Mouse (Mus musculus): ENCODE measurements around the gene Col2a1.

The Col2a1 gene

DNA sequence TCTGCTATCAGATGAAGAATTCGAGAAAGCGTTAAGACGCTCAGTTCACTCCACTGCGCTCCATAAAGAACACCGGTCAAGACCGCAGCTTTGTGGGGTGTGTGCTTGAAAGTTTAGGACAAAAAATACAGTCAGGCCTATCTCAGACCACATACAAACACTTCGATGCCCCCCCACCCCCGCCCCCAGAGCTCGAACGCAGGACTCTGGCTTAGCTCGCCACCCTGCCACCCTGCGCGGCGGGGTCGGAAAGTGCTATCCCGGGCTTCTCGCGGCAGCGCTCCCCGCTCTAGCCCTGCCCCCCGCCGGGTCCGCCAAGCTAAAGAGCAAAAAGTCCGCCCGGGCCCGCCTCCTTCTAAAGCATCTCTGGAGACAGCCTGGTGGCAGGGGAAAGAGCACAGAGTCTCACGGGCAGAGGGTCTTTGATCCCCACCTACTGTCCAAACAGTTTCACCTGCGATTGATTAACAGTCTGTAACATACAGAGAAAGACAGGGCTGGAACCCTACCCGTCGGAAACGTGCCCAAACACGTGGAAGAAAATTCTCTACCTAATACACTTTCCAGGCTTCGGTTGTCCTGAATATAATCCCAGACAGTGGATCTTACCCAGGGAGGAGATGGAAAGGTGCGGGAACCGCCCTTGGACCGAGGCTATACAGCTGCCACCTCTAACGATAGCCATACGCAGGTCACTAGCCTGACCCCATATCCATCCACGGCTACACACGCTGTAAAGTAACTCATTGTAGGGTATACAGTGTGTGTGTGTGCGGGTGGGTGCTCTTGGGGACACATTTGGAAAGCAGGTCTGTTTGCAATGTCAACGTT, 1.3 kb downstream of the Col2a1 start:
- DNase-seq (ENCODE audit: low spot score in 2 of 2): no peak

DNA sequence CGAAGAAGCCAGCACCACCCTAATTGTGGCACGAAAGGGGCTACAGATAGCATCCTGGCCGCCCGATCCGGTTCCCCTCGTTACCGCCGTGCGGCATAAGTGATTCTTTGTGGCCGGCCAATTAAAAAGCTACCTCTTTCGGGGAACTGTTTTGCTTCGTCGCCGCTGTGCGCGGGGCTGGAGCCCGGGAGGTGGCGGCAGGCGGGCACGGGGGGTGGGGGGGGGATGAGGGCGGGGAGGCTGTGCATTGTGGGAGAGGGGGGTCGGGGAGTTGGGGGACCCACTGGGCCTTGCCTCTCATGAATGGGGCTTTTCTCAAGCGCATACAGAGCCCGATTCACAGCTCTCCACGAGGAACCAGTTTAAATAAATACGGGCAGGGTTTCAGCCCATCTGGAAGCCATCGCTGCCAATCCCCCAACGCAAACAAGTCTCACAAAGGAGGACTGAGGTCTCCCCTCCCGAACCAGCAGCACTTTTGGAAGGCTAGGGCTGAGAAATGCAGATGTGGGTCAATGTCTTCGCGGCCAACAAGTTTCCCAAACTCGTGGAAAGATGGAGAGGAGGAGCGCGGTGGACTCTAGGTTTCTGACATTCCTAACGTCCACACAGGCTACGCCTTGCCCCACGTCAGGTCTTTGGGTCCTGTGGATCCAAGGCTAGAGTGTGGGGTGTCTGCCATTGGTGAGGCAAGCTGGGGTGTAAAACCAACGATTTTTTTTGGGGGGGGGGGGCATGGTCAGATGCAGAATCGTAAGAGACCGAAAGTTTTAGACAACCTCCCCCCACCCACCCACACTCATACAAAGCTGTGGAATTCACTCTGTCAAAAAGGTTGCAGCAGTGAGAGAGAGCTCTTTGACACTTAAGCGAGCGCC, 2.1 kb downstream of the Col2a1 start:
- DNase-seq (ENCODE audit: low spot score in 2 of 2): no peak

DNA sequence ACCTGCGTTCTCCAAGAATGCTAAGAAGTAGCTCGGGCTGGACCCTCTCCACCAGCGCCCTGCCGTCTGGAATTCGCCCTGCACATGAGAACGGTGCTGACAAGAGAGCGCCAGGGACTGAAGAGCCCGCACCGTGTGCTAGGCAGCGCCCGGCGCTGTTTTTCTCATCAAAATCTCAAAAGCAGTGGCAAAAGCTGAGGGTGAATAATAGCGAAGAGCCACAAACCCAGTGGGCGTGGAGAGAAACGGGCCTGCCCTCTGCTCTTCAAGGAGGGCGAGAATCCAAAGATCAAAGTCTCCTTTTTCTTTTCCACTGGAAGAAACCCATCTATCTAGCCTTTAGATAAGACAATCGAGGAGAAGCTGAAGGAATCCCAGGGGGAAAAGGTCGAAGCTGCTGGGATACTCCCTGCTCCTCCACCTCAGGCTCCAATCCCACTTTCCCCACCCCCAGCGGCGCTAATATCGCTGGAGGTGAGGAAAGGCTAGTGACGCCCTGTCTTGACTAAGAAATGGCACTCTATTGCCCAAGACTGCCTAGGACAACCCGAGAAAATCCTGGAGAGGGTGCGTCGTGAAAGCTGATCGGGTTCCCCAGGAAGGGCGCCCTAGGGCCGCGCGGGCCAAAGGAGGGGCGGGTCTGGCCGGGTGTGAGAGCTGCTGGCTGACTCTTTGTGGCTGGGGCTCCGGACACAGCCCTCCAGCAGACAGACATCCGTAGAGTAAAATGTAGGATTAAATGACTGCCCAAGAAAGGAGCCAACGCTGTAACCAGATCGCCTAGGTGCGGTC, 3.0 kb downstream of the Col2a1 start:
- no peak for DNase-seq (ENCODE audit: low spot score in 2 of 2)

DNA sequence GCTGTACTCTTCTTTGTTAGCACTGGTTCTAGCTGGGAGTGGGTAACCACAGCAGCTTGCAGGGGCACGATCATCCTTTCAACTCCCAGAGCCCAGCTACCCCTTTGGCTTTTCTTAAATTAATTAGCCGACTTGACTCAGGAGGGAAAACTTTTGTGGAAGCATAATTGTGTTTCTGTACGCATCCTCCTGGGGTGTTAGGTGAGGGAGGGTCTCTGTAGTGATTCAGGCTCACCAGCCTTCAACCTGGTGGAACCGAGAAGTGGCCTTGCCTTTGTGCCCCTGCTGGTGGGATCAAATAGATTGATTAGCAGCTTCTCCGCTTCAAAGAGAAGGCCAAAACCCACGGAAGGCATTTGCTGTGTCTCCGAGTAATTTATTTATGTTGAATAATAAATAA, 4.5 kb downstream of the Col2a1 start:
- DNase-seq (ENCODE audit: low spot score in 2 of 2): no peak

DNA sequence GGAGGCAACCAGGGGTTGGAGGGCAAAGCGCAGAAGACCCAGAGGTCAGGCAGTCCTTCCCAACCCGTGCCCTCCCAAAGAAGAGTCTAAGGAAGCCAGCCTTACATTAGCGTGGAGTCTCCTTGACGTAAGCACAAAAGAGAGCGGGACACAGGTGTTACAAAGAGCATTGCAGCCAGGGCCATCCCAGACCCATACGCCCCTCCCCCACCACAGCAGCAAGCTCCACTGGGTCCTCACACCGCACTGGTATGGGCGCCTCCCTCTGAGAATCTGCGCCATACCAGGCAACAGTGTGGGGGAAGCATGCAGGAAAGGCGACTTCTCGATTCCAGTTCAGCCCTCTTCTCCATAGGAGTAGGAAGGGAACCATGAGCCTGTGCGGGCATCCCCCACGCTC, 4.9 kb downstream of the Col2a1 start:
- DNase-seq (ENCODE audit: low spot score in 2 of 2): no peak

DNA sequence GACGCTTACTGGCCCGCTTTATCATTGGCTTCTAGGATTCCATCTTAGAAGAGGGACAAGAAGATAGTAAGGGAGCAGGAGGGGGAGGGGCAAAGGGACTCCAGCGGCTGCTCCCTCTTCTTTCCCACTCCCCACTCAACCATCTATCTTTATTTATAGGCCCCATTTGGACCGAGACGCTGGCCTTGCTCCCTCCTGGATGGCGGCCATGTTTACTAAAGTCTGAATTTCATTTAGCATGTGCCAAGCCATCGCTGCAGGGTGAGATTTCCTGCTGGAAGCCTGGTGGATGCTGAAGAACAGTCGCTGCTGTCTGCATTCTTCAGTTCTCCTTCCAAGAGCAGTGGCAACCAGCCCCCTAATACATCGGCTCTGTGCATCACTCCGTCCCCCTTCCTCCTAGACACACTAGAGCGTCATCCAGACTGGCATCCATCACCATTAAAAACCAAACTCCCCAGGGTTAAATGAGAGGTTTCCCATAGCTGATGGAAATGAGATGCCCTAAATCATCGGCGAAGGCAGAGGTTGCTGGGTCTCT, 7.7 kb downstream of the Col2a1 start:
- DNase-seq (ENCODE audit: low spot score in 2 of 2): no peak

DNA sequence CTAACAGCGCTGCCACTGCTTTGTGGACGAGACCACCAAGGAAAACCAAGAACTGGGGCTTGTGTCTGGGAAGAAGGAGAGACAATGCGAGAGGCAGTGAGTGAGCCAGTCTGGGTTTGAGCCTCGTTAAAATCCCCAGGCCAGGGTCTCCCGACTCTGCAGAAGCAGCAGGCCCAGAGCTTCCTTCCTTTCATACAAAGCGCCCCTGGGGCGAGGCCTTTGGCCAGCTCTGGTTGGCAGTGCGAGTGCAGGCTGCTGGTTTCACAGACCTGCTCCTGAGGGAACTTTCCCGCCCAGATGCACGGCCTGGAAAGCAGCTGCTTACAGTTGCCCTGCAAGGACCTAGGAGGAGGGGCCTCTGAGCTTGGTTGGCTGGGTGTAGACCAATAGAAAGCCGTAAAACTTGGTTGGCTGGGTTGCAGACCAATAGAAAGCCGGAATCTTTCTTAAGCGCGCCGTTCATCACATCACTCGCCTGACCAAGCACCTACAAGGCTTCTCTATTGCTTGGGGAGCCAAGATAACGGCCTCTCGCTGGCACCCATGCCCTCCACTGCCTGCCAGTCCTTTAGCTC, 11.7 kb downstream of the Col2a1 start:
- DNase-seq (ENCODE audit: low spot score in 2 of 2): peak; percentile 84 to 87

DNA sequence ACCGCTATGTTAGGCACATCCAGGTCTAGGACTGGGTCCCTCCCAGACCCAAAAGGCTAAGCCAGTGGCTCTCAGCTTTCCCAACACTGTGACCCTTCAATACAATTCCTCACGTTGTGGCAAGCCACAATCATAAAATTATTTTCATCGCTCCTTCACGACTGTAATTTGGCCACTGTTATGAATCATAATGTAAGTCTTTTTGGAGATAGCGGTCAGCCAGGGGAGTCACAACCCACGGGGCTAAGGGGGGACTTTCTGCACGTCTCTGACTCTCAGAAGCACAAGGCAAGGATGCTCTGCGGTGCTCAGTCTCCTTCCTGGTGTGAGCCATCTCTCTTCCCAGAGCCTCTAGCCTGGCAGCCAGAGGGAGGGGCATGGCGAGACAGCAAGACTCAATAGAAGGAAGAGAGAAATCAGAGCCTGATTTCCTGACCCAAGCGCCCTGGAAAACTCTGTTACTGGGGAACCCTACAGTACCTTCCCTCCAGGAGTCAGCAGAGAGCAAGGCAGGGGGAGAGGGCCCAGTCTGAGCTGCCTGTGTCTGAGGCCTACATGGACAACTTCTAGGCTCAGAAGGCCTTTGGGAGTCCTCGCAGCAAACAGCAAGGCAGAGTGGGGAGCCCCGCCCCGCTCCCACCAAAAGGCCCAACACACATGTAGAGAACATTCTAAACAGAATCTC, 12.3 kb downstream of the Col2a1 start:
- DNase-seq (ENCODE audit: low spot score in 2 of 2): no peak

DNA sequence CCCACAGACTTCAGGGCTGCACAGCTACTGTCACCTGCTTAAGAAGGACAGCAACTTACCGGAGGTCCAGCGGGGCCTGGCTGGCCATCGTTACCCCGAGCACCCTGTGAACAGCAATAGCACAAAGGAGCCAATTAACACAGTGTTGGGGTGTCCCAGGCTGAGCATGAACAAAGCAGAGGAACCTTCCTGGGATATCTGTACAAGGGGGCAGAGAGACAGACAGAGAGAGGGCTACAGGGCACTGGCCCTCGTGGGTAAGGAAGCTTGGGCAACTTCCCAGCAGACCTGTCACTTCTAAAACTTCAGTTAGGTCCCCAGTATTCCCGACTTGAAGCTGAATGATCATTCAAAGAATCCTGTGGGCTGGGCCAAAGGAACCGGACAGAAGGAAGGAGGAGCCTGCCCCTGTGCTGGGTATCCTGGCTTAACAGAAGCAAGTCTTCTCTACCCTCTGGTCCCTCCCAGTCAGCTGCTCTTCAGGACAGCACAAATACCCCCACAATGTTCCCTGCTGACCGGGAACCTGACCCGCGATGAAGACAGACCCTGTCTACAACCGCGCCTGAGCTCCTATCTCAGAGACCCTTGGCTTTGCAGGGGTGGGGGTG, 13.1 kb downstream of the Col2a1 start:
- no peak for DNase-seq (ENCODE audit: low spot score in 2 of 2)

DNA sequence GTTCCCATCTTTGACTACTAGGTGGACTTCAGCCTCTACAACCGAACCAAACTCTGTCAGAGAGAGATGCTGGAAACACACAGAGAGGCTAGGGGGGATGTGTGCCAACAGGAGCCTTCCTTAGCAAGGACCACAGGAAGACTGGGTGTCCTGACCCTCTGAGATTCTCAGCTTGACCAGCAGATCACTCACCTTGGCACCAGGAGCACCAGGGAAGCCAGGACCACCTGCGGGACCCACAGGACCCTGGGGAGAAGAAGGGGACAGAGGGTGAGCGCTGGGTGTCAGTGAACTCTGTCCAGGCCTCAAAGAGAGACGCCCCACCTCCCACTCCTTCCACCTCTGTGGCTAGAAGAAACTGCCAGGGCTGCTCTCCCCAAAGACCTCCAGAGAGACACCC, 13.8 kb downstream of the Col2a1 start:
- no peak for DNase-seq (ENCODE audit: low spot score in 2 of 2)

DNA sequence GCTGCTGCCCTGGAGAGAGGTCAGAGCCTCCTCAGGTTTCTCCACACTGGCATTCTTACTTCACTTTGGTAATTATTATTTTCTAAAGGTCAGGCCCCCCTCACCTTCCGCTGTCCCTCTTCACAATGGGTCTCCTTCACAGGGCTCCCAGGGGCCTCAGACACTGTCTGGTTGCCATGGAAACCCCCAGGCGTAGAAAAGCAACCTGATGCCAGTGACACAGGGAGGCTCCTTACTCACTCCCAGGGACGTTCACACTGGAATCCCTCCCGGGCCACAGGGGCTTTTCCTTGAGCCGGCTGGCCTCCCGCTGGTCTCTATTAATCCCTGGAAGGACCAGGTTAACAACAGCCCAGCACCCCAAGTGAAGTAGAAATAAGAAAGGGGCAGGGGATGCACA, 14.4 kb downstream of the Col2a1 start:
- DNase-seq (ENCODE audit: low spot score in 2 of 2): no peak

DNA sequence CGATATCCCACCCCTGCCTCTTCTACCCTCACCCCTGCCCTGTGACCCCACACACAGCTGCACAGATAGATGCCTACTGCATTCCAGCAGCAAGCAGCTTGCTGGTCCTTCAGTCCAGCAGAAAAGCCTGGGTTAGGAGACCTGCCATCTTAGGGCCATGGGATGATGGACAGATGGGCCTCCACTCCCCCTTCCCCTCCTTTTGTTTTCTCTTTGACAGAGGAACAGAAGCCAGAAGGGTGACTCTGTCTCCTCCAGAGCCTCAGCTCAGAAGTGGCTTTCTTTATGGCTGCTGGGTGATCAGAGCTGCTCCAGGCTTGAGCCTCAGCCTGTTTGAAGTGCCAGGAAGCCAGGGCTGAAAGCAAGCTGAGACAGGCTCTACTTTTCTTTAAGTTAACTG, 15.0 kb downstream of the Col2a1 start:
- DNase-seq (ENCODE audit: low spot score in 2 of 2): no peak

DNA sequence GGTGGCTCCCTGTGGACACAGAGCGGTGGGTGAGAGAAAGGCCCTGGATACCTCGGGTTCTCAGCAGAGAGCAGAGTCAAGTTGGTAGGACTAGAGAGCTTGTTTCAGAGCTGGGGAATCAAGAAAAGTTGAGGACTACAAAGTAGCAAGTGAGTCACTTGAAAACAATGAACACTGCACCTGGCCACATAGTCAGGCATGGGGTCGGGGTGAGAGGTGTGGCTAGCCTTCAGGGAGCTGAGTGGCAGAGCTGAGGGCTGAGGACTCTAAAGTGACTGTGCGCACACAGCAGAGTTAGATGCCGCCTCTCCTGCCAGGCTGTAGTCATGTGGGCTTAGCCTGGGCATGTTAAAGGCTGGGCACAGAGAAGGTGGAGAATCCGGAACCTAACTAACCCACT, 22.9 kb downstream of the Col2a1 start:
- no peak for DNase-seq (ENCODE audit: low spot score in 2 of 2)

DNA sequence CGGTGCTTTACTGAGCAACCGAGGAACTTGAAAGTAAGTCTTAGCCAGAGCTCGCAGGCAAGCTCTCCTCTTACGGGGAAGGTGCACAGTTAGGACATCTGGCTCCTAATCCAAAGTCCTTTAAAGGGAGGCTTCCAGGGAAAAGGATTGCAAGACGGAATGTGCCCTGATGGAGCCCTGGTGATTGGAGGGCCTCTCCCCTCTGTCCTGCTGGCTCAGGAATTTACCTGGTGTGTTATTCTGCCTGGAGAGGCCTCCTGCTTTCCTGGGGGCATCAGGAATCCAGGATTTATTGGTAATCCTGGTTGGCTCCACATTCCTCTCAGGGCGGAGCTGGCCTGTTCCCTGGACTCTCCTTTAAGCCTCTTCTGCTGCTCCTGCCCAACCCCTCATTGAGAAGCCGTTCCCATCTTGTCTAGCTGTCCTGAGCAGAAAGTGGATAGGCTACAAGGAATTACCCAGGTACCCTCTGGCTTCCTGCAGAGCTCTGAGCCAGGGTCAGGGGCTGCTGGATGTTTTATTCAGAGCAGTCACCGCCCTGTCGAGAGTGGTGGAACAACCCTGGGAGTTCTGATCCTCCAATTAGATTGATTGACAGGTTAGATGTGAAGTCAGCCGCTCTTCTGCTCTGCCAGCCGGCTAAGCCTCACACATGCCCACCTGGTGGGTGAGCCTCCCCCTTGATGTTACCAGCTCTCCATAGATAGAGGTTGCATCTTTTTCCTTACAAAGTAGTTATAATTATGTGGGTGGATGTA, 31.1 kb downstream of the Col2a1 start:
- no peak for DNase-seq (ENCODE audit: low spot score in 2 of 2)

DNA sequence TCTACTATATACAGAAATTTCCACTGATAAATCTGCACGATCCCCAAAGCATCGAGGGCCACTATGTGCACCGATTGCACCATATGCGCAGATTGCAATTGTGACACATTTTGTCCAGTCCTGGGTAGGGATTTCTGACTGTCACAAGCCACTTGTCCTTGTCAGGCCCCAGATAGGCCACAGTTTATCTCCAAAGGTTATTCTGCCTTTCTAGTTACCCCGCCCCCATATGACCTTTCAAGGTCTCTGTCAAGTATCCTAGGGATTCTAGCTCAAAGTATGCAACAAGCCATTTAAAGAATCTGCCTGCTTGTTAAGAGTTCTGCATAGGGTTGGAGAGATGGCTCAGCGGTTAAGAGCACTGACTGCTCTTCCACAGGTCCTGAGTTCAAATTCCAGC, 31.9 kb downstream of the Col2a1 start:
- no peak for DNase-seq (ENCODE audit: low spot score in 2 of 2)

DNA sequence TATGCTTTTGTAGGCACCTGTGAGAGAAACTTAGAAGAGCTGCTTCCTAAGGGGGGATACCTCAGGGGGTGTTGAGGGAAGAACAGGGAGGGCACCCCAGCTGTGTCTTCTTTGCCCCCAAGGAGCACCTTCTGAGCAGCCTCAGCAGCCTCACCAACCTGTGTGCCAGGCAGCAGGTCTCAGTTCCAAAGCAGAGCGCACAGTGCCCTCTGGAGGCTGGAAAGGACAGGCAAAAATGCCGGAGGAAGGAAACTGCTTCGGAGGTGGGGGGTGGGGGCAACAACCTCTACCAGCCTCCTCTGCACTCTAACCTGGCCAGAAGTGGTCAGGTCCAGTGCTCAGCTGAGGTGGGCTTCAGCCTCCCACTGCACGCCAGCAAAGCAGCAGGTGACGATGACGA, 34.2 kb downstream of the Col2a1 start:
- no peak for DNase-seq (ENCODE audit: low spot score in 2 of 2)

DNA sequence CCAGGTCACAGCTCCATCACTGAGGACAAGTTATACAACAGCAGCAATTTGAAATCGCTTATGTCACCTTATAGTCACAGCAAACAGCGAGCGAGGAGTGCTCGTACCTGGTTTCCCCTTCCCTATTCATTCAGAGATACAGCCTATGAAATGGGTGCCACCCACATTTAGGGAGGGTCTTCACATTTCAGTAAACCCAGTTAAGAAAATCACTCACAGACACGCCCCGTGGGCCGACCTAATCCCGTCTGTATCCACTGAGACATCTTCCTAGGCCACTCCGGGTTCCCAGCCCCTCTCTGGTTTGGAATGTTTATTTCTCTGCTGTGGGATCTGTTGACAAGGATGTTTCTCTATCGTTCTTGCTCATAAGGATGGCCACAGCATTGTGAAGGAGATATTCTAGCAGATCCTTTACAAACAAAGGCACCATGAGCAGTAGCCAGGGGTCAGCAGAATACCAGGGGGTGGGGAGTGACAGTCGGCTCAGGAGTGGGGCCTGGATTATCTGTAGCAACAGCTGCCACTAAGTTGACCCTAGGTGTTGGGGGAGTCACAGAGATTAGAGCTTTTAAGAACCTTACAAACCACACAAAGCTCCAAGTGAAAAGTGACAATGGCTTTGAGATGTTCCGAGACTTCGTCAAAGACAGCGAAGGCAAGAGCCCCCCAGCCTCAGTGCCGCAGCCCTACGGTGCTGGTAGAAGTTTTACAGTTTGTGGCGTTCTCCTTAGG, 39.0 kb downstream of the Col2a1 start:
- DNase-seq (ENCODE audit: low spot score in 2 of 2): no peak

DNA sequence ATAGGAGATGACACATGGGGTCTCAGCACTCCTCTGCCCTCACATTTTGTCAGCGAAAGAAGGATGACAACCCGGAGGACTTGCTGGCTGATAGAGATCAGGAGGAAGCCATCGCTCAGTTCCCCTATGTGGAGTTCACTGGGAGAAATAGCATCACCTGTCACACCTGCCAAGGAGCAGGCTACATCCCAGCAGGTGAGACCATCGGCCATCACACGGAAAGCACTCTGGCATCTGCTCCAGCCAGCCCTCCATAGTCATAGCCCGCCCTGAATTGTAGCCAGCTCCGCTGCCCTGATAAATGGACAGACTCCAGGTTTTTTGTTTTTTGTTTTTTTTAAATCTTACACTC, 39.7 kb downstream of the Col2a1 start:
- no peak for DNase-seq (ENCODE audit: low spot score in 2 of 2)

All from heart, adult 9 months (tissue).